Mouse (Mus musculus) ES-Bruce4 (cell line): ENCODE measurements around the gene Gpm6b.

ENCODE experiments used
- CTCF ChIP-seq: IDR thresholded peaks from one replicate; pipeline ENCODE4 v1.8.1; 2011; ENCODE audit warnings: low read depth, low read length
- POLR2A ChIP-seq: IDR thresholded peaks from one replicate; pipeline ENCODE4 v1.8.1; 2011; ENCODE audit warnings: low read length; ENCODE audit not compliant: insufficient read depth

- TF ChIP-seq POLR2A (no peak), CTCF (no peak)
These were observed 11.9 kb upstream of the Gpm6b start for GRCm38 (mm10) chrX:166226856-166227255.
